Mouse (Mus musculus) midbrain, embryonic 13.5 days (tissue): ENCODE measurements around the gene Ankib1. TPM values are rescaled to one million over a fixed set of nuclear protein-coding genes. Genes with fewer than 3 reads are reported as not detected.

ENCODE experiments used
- ATAC-seq: fragments of 200-750 bp; cut with Nextera tagmentation; 2 replicates; pipeline ENCODE4 v1.8.0; 2017; ENCODE audit warnings: mild to moderate bottlenecking, moderate TSS enrichment, moderate library complexity
- H3K27ac ChIP-seq: fragments of 300-500 bp; sonication (generic); 2 replicates; pipeline ENCODE4 v1.5.1; 2015; ENCODE audit warnings: inconsistent platforms, mild to moderate bottlenecking, moderate library complexity
- H3K27me3 ChIP-seq: fragments of 300-500 bp; sonication (generic); 2 replicates; pipeline ENCODE4 v1.6.1; 2015; ENCODE audit warnings: mild to moderate bottlenecking, inconsistent platforms
- H3K36me3 ChIP-seq: fragments of 300-500 bp; sonication (generic); 2 replicates; pipeline ENCODE4 v1.6.1; 2015; ENCODE audit warnings: mild to moderate bottlenecking, inconsistent platforms
- H3K4me1 ChIP-seq: fragments of 300-500 bp; sonication (generic); replicated peaks from 2 replicates; pipeline ENCODE4 v1.6.1; 2015; ENCODE audit warnings: inconsistent platforms
- H3K4me2 ChIP-seq: fragments of 300-500 bp; sonication (generic); replicated peaks from 2 replicates; pipeline ENCODE4 v1.6.1; 2015; ENCODE audit warnings: moderate library complexity, mild to moderate bottlenecking, inconsistent platforms
- H3K4me3 ChIP-seq: fragments of 300-500 bp; sonication (generic); replicated peaks from 2 replicates; pipeline ENCODE4 v1.5.1; 2015; ENCODE audit warnings: mild to moderate bottlenecking, inconsistent platforms
- H3K9ac ChIP-seq: fragments of 300-500 bp; sonication (generic); replicated peaks from 2 replicates; pipeline ENCODE4 v1.6.1; 2015; ENCODE audit warnings: mild to moderate bottlenecking, inconsistent platforms
- H3K9me3 ChIP-seq: fragments of 300-500 bp; sonication (generic); 2 replicates; pipeline ENCODE4 v1.6.1; 2016; ENCODE audit warnings: mild to moderate bottlenecking, inconsistent platforms
- WGBS: fragments of 180-500 bp; shearing (Covaris S2); methylation state at CpG from one replicate; pipeline ENCODE4 v1.1.7; 2015; 5-methylcytosine and 5-hydroxymethylcytosine counted together
- polyA plus RNA-seq: library from polyadenylated mRNA; unstranded; fragments of >200 nt; fragmentation: Nextera tagmentation; extraction: Ambion mirVana; gene quantifications from 2 replicates; pipeline ENCODE4 v1.2.1, GENCODE M21; 2015

Ankib1 gene
- polyA plus RNA-seq, 1 experiment from 2014 or later, result 18.2 TPM

DNA sequence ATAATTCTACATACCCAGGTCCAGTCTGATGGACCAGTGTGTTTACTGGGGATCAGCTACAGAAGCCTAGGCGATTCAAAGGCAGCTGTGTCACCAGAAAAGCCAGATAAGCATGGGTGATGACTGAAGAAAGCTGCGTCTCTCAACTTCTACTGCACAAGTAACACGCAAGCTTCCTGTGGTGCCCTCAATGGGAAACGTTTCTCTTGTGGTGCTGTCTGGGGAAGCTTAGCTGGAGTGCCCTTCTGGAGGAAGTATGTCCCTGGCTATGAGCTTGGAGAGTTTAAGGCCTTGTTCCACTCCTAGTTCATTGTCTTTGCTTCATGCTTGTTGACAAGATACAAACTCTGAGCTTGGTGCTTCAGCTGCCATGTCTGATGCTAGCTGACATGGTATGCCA is 83.4 kb downstream of the Ankib1 start:
- Histone ChIP-seq H3K9ac (no peak overlapping the region), H3K4me3 (no peak overlapping the region), H3K4me1 (no peaks in the 10 kb centered on the region), H3K36me3 (peaks cover 51% of the 10 kb centered on the region), H3K27me3 (no peaks in the 10 kb centered on the region), H3K27ac (no peak overlapping the region), H3K4me2 (no peak overlapping the region), H3K9me3 (no peaks in the 10 kb centered on the region)
- ATAC-seq, result no peak
- 93% methylated on average over 4 of the region's 4 CpGs for WGBS

GRCm38 (mm10) chr5:3715800-3716199 is 86.9 kb downstream of the Ankib1 start:
- H3K27me3 ChIP-seq, result no peaks in the 10 kb centered on the region
- peaks cover 44% of the 10 kb centered on the region for H3K36me3 ChIP-seq
- ATAC-seq, result no peak
- WGBS, result 97% methylated on average over 5 of the region's 5 CpGs
- H3K9ac ChIP-seq, result no peak overlapping the region
- H3K4me2 ChIP-seq, result no peak overlapping the region
- no peak overlapping the region for H3K27ac ChIP-seq
- no peak overlapping the region for H3K4me3 ChIP-seq
- H3K9me3 ChIP-seq, result no peaks in the 10 kb centered on the region
- no peaks in the 10 kb centered on the region for H3K4me1 ChIP-seq

GRCm38 (mm10) chr5:3702180-3702579 is 100.5 kb downstream of the Ankib1 start:
- H3K4me2 ChIP-seq, result no peak overlapping the region
- no peaks in the 10 kb centered on the region for H3K27me3 ChIP-seq
- H3K27ac ChIP-seq, result no peak overlapping the region
- H3K9me3 ChIP-seq, result no peaks in the 10 kb centered on the region
- H3K4me1 ChIP-seq, result no peaks in the 10 kb centered on the region
- no peak overlapping the region for H3K9ac ChIP-seq
- WGBS, result 84% methylated on average over 4 of the region's 4 CpGs
- no peak for ATAC-seq
- no peak overlapping the region for H3K4me3 ChIP-seq
- peaks cover 51% of the 10 kb centered on the region for H3K36me3 ChIP-seq

DNA sequence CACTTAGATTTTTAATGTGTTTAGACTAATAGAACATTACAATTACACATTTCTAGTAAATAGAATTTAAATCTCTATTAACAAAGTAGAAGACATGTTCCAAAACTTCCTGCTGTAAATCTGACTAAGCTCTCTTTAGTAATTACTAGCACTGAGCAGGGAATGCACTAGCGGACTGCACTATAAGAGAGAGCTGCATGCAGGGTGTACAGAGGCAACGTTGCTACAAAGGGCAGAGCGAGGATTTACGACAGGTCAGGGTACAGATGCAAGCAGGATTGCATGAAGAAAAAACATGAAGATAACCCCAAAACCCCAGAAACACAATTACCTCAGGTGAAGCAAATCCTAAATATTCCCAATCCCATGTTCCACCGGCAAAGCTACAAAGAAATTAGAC is 102.7 kb downstream of the Ankib1 start:
- no peak overlapping the region for H3K9ac ChIP-seq
- peaks cover 64% of the 10 kb centered on the region for H3K36me3 ChIP-seq
- H3K27me3 ChIP-seq, result no peaks in the 10 kb centered on the region
- H3K9me3 ChIP-seq, result no peaks in the 10 kb centered on the region
- H3K4me2 ChIP-seq, result no peak overlapping the region
- H3K27ac ChIP-seq, result no peak overlapping the region
- H3K4me1 ChIP-seq, result no peaks in the 10 kb centered on the region
- no peak overlapping the region for H3K4me3 ChIP-seq
- WGBS, result 96% methylated on average over 5 of the region's 5 CpGs
- no peak for ATAC-seq

- WGBS, result 74% methylated on average over 3 of the region's 3 CpGs
- H3K4me1 ChIP-seq, result no peaks in the 10 kb centered on the region
- no peak overlapping the region for H3K27ac ChIP-seq
- H3K27me3 ChIP-seq, result no peaks in the 10 kb centered on the region
- H3K9ac ChIP-seq, result no peak overlapping the region
- H3K9me3 ChIP-seq, result no peaks in the 10 kb centered on the region
- ATAC-seq, result no peak
- peaks cover 80% of the 10 kb centered on the region for H3K36me3 ChIP-seq
- H3K4me3 ChIP-seq, result no peak overlapping the region
- no peak overlapping the region for H3K4me2 ChIP-seq
Measured at GRCm38 (mm10) chr5:3696031-3696430, 106.7 kb downstream of the Ankib1 start.

- Histone ChIP-seq H3K4me2 (no peak overlapping the region), H3K9ac (no peak overlapping the region), H3K27me3 (no peaks in the 10 kb centered on the region), H3K36me3 (peaks cover 75% of the 10 kb centered on the region), H3K9me3 (no peaks in the 10 kb centered on the region), H3K27ac (no peak overlapping the region), H3K4me3 (no peak overlapping the region), H3K4me1 (no peaks in the 10 kb centered on the region)
- 87% methylated on average over 4 of the region's 4 CpGs for WGBS
- no peak for ATAC-seq
Measured at GRCm38 (mm10) chr5:3695191-3695590, 107.5 kb downstream of the Ankib1 start.

DNA sequence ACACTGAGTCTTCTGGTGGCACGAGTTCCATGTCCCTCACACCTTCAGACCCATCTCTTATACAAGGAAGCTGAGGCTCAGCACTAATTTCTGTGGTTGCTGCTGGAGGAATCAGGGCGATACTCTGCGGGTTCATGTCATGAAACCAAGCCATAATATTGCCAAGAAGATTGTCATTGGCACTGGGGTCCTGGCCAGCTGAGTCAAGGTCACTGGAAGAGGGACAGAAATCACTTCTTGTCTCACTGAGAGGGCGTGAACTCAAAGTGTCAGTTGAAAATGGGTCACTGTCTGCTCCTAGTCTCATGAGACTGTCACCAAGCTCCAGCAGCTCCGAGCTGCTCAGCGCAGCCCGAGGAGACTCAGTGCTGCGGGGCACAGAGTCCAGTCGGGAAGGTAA is 109.8 kb downstream of the Ankib1 start:
- 97% methylated on average over 9 of the region's 9 CpGs for WGBS
- H3K27ac ChIP-seq, result no peak overlapping the region
- no peaks in the 10 kb centered on the region for H3K9me3 ChIP-seq
- ATAC-seq, result no peak
- no peak overlapping the region for H3K4me3 ChIP-seq
- peaks cover 77% of the 10 kb centered on the region for H3K36me3 ChIP-seq
- H3K4me1 ChIP-seq, result no peaks in the 10 kb centered on the region
- H3K27me3 ChIP-seq, result no peaks in the 10 kb centered on the region
- H3K4me2 ChIP-seq, result no peak overlapping the region
- H3K9ac ChIP-seq, result no peak overlapping the region

DNA sequence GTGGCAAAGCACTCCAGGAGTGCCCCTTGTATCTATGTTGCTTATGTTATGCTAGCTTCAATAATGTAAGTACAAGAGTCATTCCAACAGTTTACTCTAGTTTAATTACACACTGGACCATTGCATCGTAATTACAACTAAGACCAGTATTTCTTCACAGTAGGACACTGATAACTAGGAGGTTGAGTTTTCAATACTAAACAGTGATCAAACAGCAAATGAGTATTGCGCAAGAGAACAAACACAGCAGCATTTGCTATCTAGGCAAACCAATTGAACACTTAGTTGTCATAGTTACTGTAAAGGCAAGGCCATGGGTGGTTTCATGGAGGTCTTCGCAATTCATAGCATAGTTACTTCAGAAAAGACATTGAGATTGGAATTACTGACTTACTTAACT is 111.4 kb downstream of the Ankib1 start:
- no peak overlapping the region for H3K4me3 ChIP-seq
- 93% methylated on average over 3 of the region's 3 CpGs for WGBS
- no peaks in the 10 kb centered on the region for H3K4me1 ChIP-seq
- no peak overlapping the region for H3K9ac ChIP-seq
- H3K27me3 ChIP-seq, result no peaks in the 10 kb centered on the region
- H3K27ac ChIP-seq, result no peak overlapping the region
- H3K9me3 ChIP-seq, result no peaks in the 10 kb centered on the region
- ATAC-seq, result no peak
- H3K36me3 ChIP-seq, result peaks cover 67% of the 10 kb centered on the region
- no peak overlapping the region for H3K4me2 ChIP-seq

- Histone ChIP-seq H3K4me2 (no peak overlapping the region), H3K9ac (no peak overlapping the region), H3K4me1 (no peaks in the 10 kb centered on the region), H3K27ac (no peak overlapping the region), H3K4me3 (no peak overlapping the region), H3K36me3 (peaks cover 41% of the 10 kb centered on the region), H3K27me3 (no peaks in the 10 kb centered on the region), H3K9me3 (no peaks in the 10 kb centered on the region)
- ATAC-seq, result no peak
- 94% methylated on average over 8 of the region's 8 CpGs for WGBS
Measured at GRCm38 (mm10) chr5:3688298-3688697, 114.4 kb downstream of the Ankib1 start.

- Histone ChIP-seq H3K36me3 (no peaks in the 10 kb centered on the region), H3K4me3 (no peak overlapping the region), H3K9me3 (no peaks in the 10 kb centered on the region), H3K4me1 (no peaks in the 10 kb centered on the region), H3K27ac (no peak overlapping the region), H3K27me3 (no peaks in the 10 kb centered on the region), H3K4me2 (no peak overlapping the region), H3K9ac (no peak overlapping the region)
- 92% methylated on average over 6 of the region's 6 CpGs for WGBS
- ATAC-seq, result no peak
Measured at GRCm38 (mm10) chr5:3669938-3670554, 132.7 kb downstream of the Ankib1 start.

DNA sequence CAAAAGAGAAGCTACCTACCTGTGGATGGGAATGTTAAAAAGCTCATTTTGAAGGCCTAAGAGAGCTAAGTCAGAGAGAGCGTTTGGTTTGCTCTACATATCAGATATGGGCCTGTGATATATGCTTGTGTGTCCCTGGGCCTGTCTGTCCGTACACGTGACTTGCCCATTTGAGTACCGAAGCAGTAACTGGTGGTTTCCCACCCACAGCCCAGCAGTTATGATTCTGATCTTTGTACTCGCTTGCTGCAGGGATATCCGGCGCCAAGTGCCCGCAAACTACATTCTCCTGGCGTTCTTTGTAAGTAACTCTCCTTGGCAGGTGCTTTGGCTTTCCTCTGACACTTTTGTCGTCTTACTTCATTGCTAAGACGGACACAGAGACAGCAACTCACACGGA is 136.1 kb downstream of the Ankib1 start:
- Histone ChIP-seq H3K9ac (no peak overlapping the region), H3K27me3 (no peaks in the 10 kb centered on the region), H3K36me3 (no peaks in the 10 kb centered on the region), H3K9me3 (no peaks in the 10 kb centered on the region), H3K4me2 (no peak overlapping the region), H3K4me1 (no peaks in the 10 kb centered on the region), H3K27ac (no peak overlapping the region), H3K4me3 (no peak overlapping the region)
- no peak for ATAC-seq
- 88% methylated on average over 12 of the region's 12 CpGs for WGBS

- H3K9ac ChIP-seq, result no peak overlapping the region
- no peaks in the 10 kb centered on the region for H3K4me1 ChIP-seq
- no peak for ATAC-seq
- WGBS, result 94% methylated on average over 2 of the region's 2 CpGs
- no peak overlapping the region for H3K4me3 ChIP-seq
- no peak overlapping the region for H3K4me2 ChIP-seq
- no peaks in the 10 kb centered on the region for H3K36me3 ChIP-seq
- H3K27ac ChIP-seq, result no peak overlapping the region
- H3K27me3 ChIP-seq, result no peaks in the 10 kb centered on the region
- no peaks in the 10 kb centered on the region for H3K9me3 ChIP-seq
Measured at GRCm38 (mm10) chr5:3665225-3665624, 137.5 kb downstream of the Ankib1 start.

DNA sequence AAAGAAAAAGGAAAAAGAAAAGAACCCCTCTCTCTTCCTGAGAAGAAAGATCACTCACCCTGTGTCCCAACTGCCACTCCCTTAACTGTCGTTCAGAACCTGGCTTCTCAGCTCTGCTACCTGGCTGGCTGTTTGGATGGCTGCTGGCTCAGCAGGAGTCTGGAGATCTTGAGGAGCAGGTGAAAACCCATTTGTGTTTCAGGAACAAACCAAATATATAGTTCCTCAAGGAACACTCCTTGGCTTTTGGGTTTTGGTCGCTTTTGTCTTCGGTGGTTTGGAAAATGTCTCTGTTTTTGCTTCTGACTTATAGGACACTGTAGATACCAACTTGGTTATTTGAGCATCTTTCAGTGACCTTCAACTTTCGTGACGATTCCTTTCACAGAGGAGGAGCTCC is 145.6 kb downstream of the Ankib1 start, which contains the start of gene Gatad1:
Gene Gatad1, minus strand, starts transcription at position 101 of the 400 bp plus-strand sequence.
- no peak for ATAC-seq
- 0 out of 2 replicates have a peak, but pooled peaks cover 2% of the 10 kb centered on the region for H3K9me3 ChIP-seq
- WGBS, result 77% methylated on average over 5 of the region's 5 CpGs

More for the DNA sequence above, 145.6 kb downstream of the Ankib1 start, which contains the start of gene Gatad1:
- Histone ChIP-seq H3K4me1 (no peaks in the 10 kb centered on the region), H3K27ac (no peak within 1 kb of the TSS), H3K27me3 (no peaks in the 10 kb centered on the region), H3K4me3 (no peak within 1 kb of the TSS), H3K4me2 (no peak within 1 kb of the TSS), H3K36me3 (no peaks in the 10 kb centered on the region), H3K9ac (no peak within 1 kb of the TSS)
